Mouse (Mus musculus) bone marrow macrophage, adult 2 months (primary cell): ENCODE results near the gene Tex11.

Experiments
- CTCF ChIP-seq: IDR thresholded peaks from 2 replicates; pipeline ENCODE4 v1.5.1; 2012; ENCODE audit warnings: low read depth, mild to moderate bottlenecking, low read length, moderate library complexity
- POLR2A ChIP-seq: IDR thresholded peaks from 2 replicates; pipeline ENCODE4 v1.6.1; 2012; ENCODE audit warnings: mild to moderate bottlenecking, low read depth, low read length, borderline replicate concordance

DNA sequence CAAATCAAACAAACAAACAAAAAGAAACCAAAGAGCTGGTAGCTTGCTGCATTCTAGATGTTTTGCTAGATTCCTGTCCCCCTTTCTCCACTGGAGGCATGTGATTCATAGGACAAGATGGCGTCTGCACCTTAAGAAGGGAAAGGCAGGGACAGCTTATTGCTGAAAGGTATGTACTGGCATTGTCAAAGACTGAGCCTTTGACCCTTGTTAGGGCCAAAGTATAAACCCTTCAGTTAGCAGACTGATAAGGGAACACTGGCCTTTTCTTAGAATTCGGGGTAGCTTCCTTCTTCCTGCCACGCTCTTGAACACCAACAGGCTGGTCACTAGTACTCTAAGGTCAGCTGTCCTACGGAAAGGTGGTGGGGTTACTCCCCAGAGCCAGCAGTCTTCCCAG is 262.1 kb downstream of the Tex11 start:
- TF ChIP-seq CTCF (no peak), POLR2A (no peak)
